Mouse (Mus musculus) stomach, embryonic 16.5 days (tissue): Measurements from ENCODE around the gene Surf6. TPM values are rescaled to one million over a fixed set of nuclear protein-coding genes. Genes with fewer than 3 reads are reported as not detected.

Experiments
- ATAC-seq: fragments of 200-750 bp; cut with Nextera tagmentation; 2 replicates; pipeline ENCODE4 v1.8.0; 2017; ENCODE audit warnings: moderate number of reproducible peaks, moderate TSS enrichment; ENCODE audit not compliant: insufficient read depth, low FRiP score
- H3K27ac ChIP-seq: fragments of 300-500 bp; sonication (generic); 2 replicates; pipeline ENCODE4 v1.5.1; 2014; ENCODE audit warnings: low read length
- H3K27me3 ChIP-seq: fragments of 300-500 bp; sonication (generic); 2 replicates; pipeline ENCODE4 v1.6.1; 2014; ENCODE audit warnings: low read length, control low read depth, mixed read lengths; ENCODE audit not compliant: control insufficient read depth, insufficient read depth
- H3K36me3 ChIP-seq: fragments of 300-500 bp; sonication (generic); 2 replicates; pipeline ENCODE4 v1.6.1; 2014; ENCODE audit warnings: low read length; ENCODE audit not compliant: control insufficient read depth, insufficient read depth
- H3K4me1 ChIP-seq: fragments of 300-500 bp; sonication (generic); 2 replicates; pipeline ENCODE4 v1.6.1; 2014; ENCODE audit warnings: low read length, control low read depth, mixed read lengths; ENCODE audit not compliant: control insufficient read depth, insufficient read depth
- H3K4me2 ChIP-seq: fragments of 300-500 bp; sonication (generic); 2 replicates; pipeline ENCODE4 v1.6.1; 2014; ENCODE audit warnings: low read depth, low read length, mixed read lengths
- H3K4me3 ChIP-seq: fragments of 300-500 bp; sonication (generic); replicated peaks from 2 replicates; pipeline ENCODE4 v1.5.1; 2014; ENCODE audit warnings: mild to moderate bottlenecking, low read length
- H3K9ac ChIP-seq: fragments of 300-500 bp; sonication (generic); 2 replicates; pipeline ENCODE4 v1.6.1; 2014; ENCODE audit warnings: low read length
- H3K9me3 ChIP-seq: fragments of 300-500 bp; sonication (generic); replicated peaks from 2 replicates; pipeline ENCODE4 v1.6.1; 2016; ENCODE audit warnings: low read length, control low read depth; ENCODE audit not compliant: control insufficient read depth
- WGBS: fragments of 180-500 bp; shearing (Covaris S2); extraction: QIAGEN DNeasy Blood & Tissue Kit; methylation state at CpG from one replicate; pipeline ENCODE4 v1.1.7; 2014; 5-methylcytosine and 5-hydroxymethylcytosine counted together
- polyA plus RNA-seq: library from polyadenylated mRNA; unstranded; fragments of >200 nt; fragmentation: Nextera tagmentation; extraction: Ambion mirVana; gene quantifications from 2 replicates; pipeline ENCODE4 v1.2.1, GENCODE M21; 2015

Surf6 gene
- polyA plus RNA-seq = 24.6 and 25.1 TPM in 2 replicates

- H3K4me3 ChIP-seq = peak within 1 kb of the TSS; percentile 78
- peak; percentile 96 for ATAC-seq
- H3K4me2 ChIP-seq = peak within 1 kb of the TSS; percentile 71
- peak within 1 kb of the TSS; percentile 92 for H3K9ac ChIP-seq
- H3K27ac ChIP-seq = peak within 1 kb of the TSS; percentile 86
- H3K36me3 ChIP-seq = peaks cover 27% of the 10 kb centered on the region
- H3K9me3 ChIP-seq = no peaks in the 10 kb centered on the region
- H3K27me3 ChIP-seq = no peaks in the 10 kb centered on the region
- WGBS = under 1% methylated on average over 41 of the region's 41 CpGs
- peaks cover 24% of the 10 kb centered on the region for H3K4me1 ChIP-seq
Observed at GRCm38 (mm10) chr2:26902467-26903220, at the start of gene Surf6. TSS of gene Surf6 (minus strand) at chr2:26902879.

GRCm38 (mm10) chr2:26952193-26952592, 49.5 kb upstream of the Surf6 start:
- Histone ChIP-seq H3K27me3 (no peaks in the 10 kb centered on the region), H3K27ac (no peak overlapping the region), H3K9me3 (no peaks in the 10 kb centered on the region), H3K36me3 (peaks cover 7% of the 10 kb centered on the region; the same call in 1 of the 2 replicates), H3K4me2 (no peak overlapping the region), H3K4me3 (no peak overlapping the region), H3K4me1 (no peaks in the 10 kb centered on the region), H3K9ac (no peak overlapping the region)
- WGBS = 93% methylated on average over 4 of the region's 4 CpGs
- no peak for ATAC-seq

GRCm38 (mm10) chr2:26951346-26951905, 48.7 kb upstream of the Surf6 start:
- no peak overlapping the region for H3K4me2 ChIP-seq
- H3K9me3 ChIP-seq = no peaks in the 10 kb centered on the region
- H3K36me3 ChIP-seq = peaks cover 7% of the 10 kb centered on the region; the same call in 1 of the 2 replicates
- H3K9ac ChIP-seq = no peak overlapping the region
- no peak; the same call in 1 of the 2 replicates for ATAC-seq
- 83% methylated on average over 8 of the region's 8 CpGs for WGBS
- H3K27ac ChIP-seq = no peak overlapping the region
- H3K4me3 ChIP-seq = no peak overlapping the region
- H3K4me1 ChIP-seq = no peaks in the 10 kb centered on the region
- H3K27me3 ChIP-seq = no peaks in the 10 kb centered on the region

GRCm38 (mm10) chr2:26950411-26950810, 47.7 kb upstream of the Surf6 start:
- WGBS = 77% methylated on average over 2 of the region's 2 CpGs
- Histone ChIP-seq H3K4me2 (no peak overlapping the region), H3K27ac (no peak overlapping the region), H3K9ac (no peak overlapping the region), H3K36me3 (peaks cover 3% of the 10 kb centered on the region; the same call in 1 of the 2 replicates), H3K4me3 (no peak overlapping the region), H3K4me1 (no peaks in the 10 kb centered on the region), H3K27me3 (no peaks in the 10 kb centered on the region), H3K9me3 (no peaks in the 10 kb centered on the region)
- no peak for ATAC-seq

- H3K4me1 ChIP-seq = no peaks in the 10 kb centered on the region
- H3K9ac ChIP-seq = no peak overlapping the region
- no peaks in the 10 kb centered on the region for H3K36me3 ChIP-seq
- no peak overlapping the region for H3K4me3 ChIP-seq
- ATAC-seq = no peak
- H3K9me3 ChIP-seq = no peaks in the 10 kb centered on the region
- WGBS = 68% methylated on average over 3 of the region's 3 CpGs
- no peaks in the 10 kb centered on the region for H3K27me3 ChIP-seq
- no peak overlapping the region for H3K27ac ChIP-seq
- H3K4me2 ChIP-seq = no peak overlapping the region
Observed at GRCm38 (mm10) chr2:26943253-26943652, 40.6 kb upstream of the Surf6 start.

GRCm38 (mm10) chr2:26941539-26941938, 38.9 kb upstream of the Surf6 start:
- Histone ChIP-seq H3K36me3 (no peaks in the 10 kb centered on the region), H3K4me1 (no peaks in the 10 kb centered on the region), H3K9me3 (no peaks in the 10 kb centered on the region), H3K4me3 (no peak overlapping the region), H3K27ac (no peak overlapping the region), H3K9ac (no peak overlapping the region), H3K27me3 (no peaks in the 10 kb centered on the region), H3K4me2 (no peak overlapping the region)
- peak; percentile 27; the same call in 1 of the 2 replicates for ATAC-seq
- WGBS = 39% methylated on average over 5 of the region's 5 CpGs

- no peak overlapping the region for H3K27ac ChIP-seq
- ATAC-seq = no peak
- H3K27me3 ChIP-seq = no peaks in the 10 kb centered on the region
- H3K9ac ChIP-seq = no peak overlapping the region
- peaks cover 13% of the 10 kb centered on the region for H3K4me1 ChIP-seq
- H3K9me3 ChIP-seq = no peaks in the 10 kb centered on the region
- no peak overlapping the region for H3K4me2 ChIP-seq
- H3K36me3 ChIP-seq = peaks cover 4% of the 10 kb centered on the region; the same call in 1 of the 2 replicates
- WGBS = 64% methylated on average over 1 of the region's 1 CpGs
- H3K4me3 ChIP-seq = no peak overlapping the region
Observed at GRCm38 (mm10) chr2:26936425-26936824, 33.7 kb upstream of the Surf6 start.

- peaks cover 24% of the 10 kb centered on the region for H3K4me1 ChIP-seq
- H3K4me2 ChIP-seq = no peak overlapping the region
- no peaks in the 10 kb centered on the region for H3K9me3 ChIP-seq
- H3K27me3 ChIP-seq = no peaks in the 10 kb centered on the region
- no peak for ATAC-seq
- H3K27ac ChIP-seq = no peak overlapping the region
- H3K4me3 ChIP-seq = no peak overlapping the region
- no peak overlapping the region for H3K9ac ChIP-seq
- WGBS = 89% methylated on average over 2 of the region's 2 CpGs
- peaks cover 16% of the 10 kb centered on the region; the same call in 1 of the 2 replicates for H3K36me3 ChIP-seq
Observed at GRCm38 (mm10) chr2:26935286-26935685, 32.6 kb upstream of the Surf6 start.

GRCm38 (mm10) chr2:26933304-26934055, 30.8 kb upstream of the Surf6 start, which contains the start of the genes Surf4 and Stkld1:
TSS of gene Surf4 (minus strand) at chr2:26933928.
TSS of gene Stkld1 (plus strand) at chr2:26934047.
- Histone ChIP-seq H3K36me3 (peaks cover 18% of the 10 kb centered on the region; the same call in 1 of the 2 replicates), H3K27ac (peak within 1 kb of the TSS; percentile 95), H3K27me3 (no peaks in the 10 kb centered on the region), H3K9me3 (no peaks in the 10 kb centered on the region), H3K4me1 (peaks cover 33% of the 10 kb centered on the region), H3K4me2 (peak within 1 kb of the TSS; percentile 86), H3K9ac (peak within 1 kb of the TSS; percentile 100), H3K4me3 (peak within 1 kb of the TSS; percentile 99)
- peak; percentile 95 for ATAC-seq
- WGBS = under 1% methylated on average over 58 of the region's 70 CpGs
